Mouse (Mus musculus) splenic B cell, adult 2 months (primary cell): Measurements from ENCODE around the gene Akap14.
"Not testable (repeated sequence)": the region's sequence is repeated elsewhere in the genome, so short reads cannot be mapped to it uniquely, and the experiment has no call there.

Source experiments
- DNase-seq: peaks from one replicate; pipeline ENCODE4 v3.0.0-alpha.2; 2011; ENCODE audit warnings: low read depth, low spot score
- H3K27me3 ChIP-seq: 2 replicates; pipeline ENCODE4 v1.6.1; 2012; ENCODE audit warnings: mild to moderate bottlenecking, low read length, moderate library complexity, mixed read lengths; ENCODE audit not compliant: control insufficient read depth, poor library complexity, insufficient read depth, severe bottlenecking
- H3K36me3 ChIP-seq: 2 replicates; pipeline ENCODE4 v1.6.1; 2012; ENCODE audit warnings: mild to moderate bottlenecking, low read length, moderate library complexity, mixed read lengths; ENCODE audit not compliant: control insufficient read depth, poor library complexity, insufficient read depth, severe bottlenecking

Akap14 gene

GRCm38 (mm10) chrX:37168742-37169141 lies at the start of gene Akap14:
Gene Akap14 (minus strand): TSS chrX:37168842.
- DNase-seq, result no peak
- Histone ChIP-seq H3K27me3 (no peaks in the 10 kb centered on the region), H3K36me3 (no peaks in the 10 kb centered on the region)

GRCm38 (mm10) chrX:37210941-37211340 lies 42.3 kb upstream of the Akap14 start, which contains the start of gene Gm9:
Gene Gm9 (minus strand): TSS chrX:37211041.
- Histone ChIP-seq H3K27me3 (no peaks in the 10 kb centered on the region), H3K36me3 (no peaks in the 10 kb centered on the region)
- no peak for DNase-seq

- H3K36me3 ChIP-seq, result no peaks in the 10 kb centered on the region
Measured at GRCm38 (mm10) chrX:37198676-37199075, 30.0 kb upstream of the Akap14 start.

GRCm38 (mm10) chrX:37191744-37192379 lies 23.2 kb upstream of the Akap14 start:
- Histone ChIP-seq H3K36me3 (no peaks in the 10 kb centered on the region), H3K27me3 (no peaks in the 10 kb centered on the region)
- peak; percentile 0 for DNase-seq

More at GRCm38 (mm10) chrX:37198676-37199075, 30.0 kb upstream of the Akap14 start:
- H3K27me3 ChIP-seq, result no peaks in the 10 kb centered on the region
- DNase-seq, result no peak

DNA sequence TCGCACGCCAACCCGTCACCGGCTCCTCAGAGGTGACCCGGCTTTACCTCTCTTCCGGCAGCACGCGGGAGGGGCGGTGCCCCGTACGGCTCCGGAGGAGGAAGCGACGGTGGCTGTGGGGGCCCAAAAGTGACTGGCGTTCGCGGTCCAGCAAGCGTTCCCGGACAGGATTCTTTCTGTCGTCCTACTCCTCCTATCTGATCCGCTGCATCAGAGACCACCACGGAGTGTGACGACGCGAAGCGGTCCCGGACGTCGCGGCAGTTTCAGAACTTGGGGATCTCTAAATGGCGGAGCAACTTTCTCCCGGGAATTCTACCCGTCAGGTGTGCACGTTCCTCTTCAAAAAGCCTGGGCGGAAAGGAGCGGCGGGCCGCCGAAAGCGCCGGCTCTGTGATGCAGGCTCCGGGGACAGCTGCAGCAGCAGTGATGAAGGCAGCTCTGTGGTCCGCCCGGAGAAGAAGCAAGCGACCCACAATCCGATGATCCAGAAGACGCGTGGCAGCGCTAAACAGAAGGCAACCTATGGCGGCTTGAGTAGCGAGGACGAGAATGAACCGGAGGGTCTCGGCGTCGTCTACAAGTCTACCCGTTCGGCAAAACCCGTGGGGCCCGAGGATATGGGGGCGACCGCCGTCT lies 22.6 kb upstream of the Akap14 start, which contains the start of the genes Ndufa1 and Rnf113a1:
Gene Ndufa1 (minus strand): TSS at position 59 of the 639 bp plus-strand sequence.
Gene Rnf113a1 (plus strand): TSS at position 141 of the 639 bp plus-strand sequence.
- no peaks in the 10 kb centered on the region for H3K36me3 ChIP-seq

DNA sequence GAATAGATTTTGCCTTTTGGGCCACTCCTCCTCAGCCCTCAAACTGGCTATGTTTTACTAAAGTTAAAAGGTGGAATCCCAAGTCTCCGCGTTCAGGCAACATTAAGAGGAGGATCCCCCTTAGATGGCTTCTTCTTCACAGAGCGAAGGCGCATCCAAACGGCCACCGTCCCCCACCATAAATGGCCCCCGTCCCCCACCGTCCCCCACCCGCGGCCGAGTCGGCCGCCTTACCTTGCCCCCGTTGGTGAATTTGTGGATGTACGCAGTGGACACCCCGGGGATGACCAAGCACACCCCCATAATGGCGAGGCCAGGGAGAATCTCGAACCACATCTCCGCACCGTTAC lies 22.1 kb upstream of the Akap14 start:
- DNase-seq, result no peak
- no peaks in the 10 kb centered on the region for H3K27me3 ChIP-seq
- no peaks in the 10 kb centered on the region for H3K36me3 ChIP-seq

More for the DNA sequence above, 22.6 kb upstream of the Akap14 start, which contains the start of the genes Ndufa1 and Rnf113a1:
- H3K27me3 ChIP-seq, result no peaks in the 10 kb centered on the region
- peak; percentile 79 for DNase-seq

- DNase-seq, H3K36me3 ChIP-seq, H3K27me3 ChIP-seq: not testable (repeated sequence)
Measured at GRCm38 (mm10) chrX:37184401-37184800, 15.8 kb upstream of the Akap14 start.

DNA sequence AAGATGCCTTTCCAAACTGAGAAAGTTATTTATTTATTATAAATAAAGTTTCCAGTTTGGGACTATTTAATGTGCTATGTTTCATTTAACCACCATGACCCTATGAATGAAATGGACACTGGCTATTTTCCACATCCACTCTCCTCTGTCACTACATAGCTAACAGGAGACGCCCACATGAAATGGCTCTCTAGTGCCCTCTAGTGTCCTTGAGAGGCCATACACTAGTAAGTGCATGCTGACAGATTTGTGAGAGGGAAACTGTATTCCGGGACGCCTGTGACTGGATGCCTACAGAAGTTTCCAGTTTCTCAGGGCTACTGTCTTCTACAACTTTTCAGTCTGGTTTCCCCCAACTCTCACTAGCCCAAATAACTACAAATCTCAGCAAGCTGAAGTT lies 1.6 kb downstream of the Akap14 start:
- Histone ChIP-seq H3K27me3 (no peaks in the 10 kb centered on the region), H3K36me3 (no peaks in the 10 kb centered on the region)
- peak; percentile 75 for DNase-seq

- no peak for DNase-seq
- H3K36me3 ChIP-seq, result no peaks in the 10 kb centered on the region
Measured at GRCm38 (mm10) chrX:37163115-37163514, 5.5 kb downstream of the Akap14 start.

DNA sequence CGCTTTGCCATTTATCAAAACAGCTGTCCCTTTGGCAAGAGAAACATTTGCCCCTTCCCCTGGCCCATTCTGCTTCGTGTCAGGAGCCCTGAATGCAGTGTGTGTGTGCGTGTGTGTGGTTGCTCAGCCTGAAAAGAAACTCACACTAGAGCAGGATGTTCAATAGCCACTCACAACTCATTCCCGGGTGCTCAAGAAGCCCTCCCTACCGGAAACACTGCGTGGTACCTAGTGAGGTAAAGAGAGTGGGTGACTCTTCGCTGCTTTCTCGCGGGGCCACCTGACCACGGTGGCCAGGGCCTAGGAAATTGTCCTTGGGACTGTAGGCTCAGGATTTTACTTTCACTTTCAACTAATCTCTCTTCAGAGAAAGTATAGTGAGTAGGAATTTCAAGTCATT lies 7.5 kb downstream of the Akap14 start:
- no peaks in the 10 kb centered on the region for H3K27me3 ChIP-seq
- DNase-seq, result no peak
- no peaks in the 10 kb centered on the region for H3K36me3 ChIP-seq

More at GRCm38 (mm10) chrX:37163115-37163514, 5.5 kb downstream of the Akap14 start:
- H3K27me3 ChIP-seq, result no peaks in the 10 kb centered on the region

- Histone ChIP-seq H3K27me3 (no peaks in the 10 kb centered on the region), H3K36me3 (no peaks in the 10 kb centered on the region)
- DNase-seq, result peak; percentile 40
Measured at GRCm38 (mm10) chrX:37157839-37158238, 10.8 kb downstream of the Akap14 start.

DNA sequence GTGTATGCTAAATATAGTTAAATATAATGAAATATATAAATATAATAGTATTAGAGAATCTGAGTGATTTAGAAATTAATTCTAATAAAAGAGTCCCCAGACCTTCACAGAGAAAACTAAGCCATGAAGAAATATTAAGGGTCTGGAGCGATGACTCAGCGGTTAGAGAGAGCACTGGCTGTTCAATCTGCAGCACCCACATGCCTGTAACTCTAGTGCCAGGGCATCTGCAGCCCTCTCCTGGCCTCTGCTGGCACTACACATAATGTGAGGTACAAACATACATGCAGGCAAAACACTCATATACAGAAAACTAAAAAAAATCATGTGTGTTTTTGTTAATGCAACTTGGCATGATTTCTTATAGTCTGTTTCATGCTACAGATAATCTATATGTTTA lies 23.7 kb downstream of the Akap14 start:
- peak; percentile 58 for DNase-seq
- no peaks in the 10 kb centered on the region for H3K27me3 ChIP-seq
- 0 out of 2 replicates have a peak, but pooled peaks cover 3% of the 10 kb centered on the region for H3K36me3 ChIP-seq

DNA sequence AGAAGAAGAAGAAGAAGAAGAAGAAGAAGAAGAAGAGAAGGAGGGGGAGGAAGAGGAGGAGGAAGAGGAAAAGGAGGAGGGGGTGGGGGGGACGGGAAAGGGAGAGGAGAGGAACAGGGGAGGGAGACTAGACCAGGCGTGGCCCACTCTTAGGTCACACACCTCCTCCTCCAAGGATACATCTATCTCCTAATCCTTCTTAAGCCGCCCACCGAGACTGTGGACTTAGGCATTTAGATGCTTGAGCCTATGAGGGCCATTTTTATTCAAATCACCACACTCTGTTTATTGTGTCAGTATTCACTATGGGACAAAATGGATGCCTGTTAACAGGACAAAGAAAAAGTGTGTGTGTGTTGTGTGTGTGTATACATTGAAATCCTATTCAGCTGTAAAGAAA lies 24.1 kb downstream of the Akap14 start:
- H3K27me3 ChIP-seq, DNase-seq, H3K36me3 ChIP-seq: not testable (repeated sequence)

- 0 out of 2 replicates have a peak, but pooled peaks cover 3% of the 10 kb centered on the region for H3K36me3 ChIP-seq
- DNase-seq, result no peak
Measured at GRCm38 (mm10) chrX:37141732-37142131, 26.9 kb downstream of the Akap14 start.

DNA sequence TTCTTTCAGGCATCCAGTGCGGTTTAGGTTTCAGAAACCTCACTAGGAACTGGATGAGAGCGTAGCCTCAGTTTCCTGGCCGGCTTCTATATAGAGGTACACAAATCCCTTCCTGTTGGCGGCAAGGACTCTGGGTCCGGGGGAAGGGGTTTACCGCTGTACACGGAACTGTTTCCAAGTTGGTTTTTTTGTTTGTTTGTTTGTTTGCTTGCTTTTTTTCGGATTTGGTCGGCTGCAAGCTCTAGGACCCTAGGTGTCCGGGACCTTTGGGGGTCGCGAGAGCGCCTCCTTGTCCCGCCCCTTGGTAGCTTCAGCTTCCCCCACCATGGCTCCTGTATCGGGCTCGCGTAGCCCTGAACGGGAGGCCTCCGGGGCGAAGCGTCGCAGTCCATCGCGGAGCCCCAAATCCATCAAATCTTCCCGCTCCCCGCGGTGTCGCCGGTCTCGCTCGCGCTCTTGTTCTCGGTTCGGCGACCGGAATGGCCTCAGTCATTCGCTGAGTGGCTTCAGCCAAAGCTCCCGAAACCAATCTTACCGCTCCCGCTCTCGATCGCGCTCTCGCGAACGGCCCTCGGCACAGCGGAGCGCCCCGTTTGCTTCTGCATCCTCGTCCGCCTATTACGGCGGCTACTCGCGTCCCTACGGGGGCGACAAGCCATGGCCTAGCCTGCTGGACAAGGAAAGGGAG lies 41.8 kb downstream of the Akap14 start, which contains the start of gene Nkap:
Gene Nkap (plus strand): TSS at position 125 of the 688 bp plus-strand sequence.
- Histone ChIP-seq H3K36me3 (no peaks in the 10 kb centered on the region), H3K27me3 (no peaks in the 10 kb centered on the region)
- DNase-seq, result peak; percentile 85

More at GRCm38 (mm10) chrX:37141732-37142131, 26.9 kb downstream of the Akap14 start:
- no peaks in the 10 kb centered on the region for H3K27me3 ChIP-seq
